Mouse (Mus musculus): ENCODE results near the gene Fmo4.
"Not testable (repeated sequence)": the region's sequence is repeated elsewhere in the genome, so short reads cannot be mapped to it uniquely, and the experiment has no call there.

Gene Fmo4

GRCm38 (mm10) chr1:162792306-162793044 is 21.3 kb downstream of the Fmo4 start:
- DNase-seq (ENCODE audit: low read depth, low spot score), result no peak

GRCm38 (mm10) chr1:162785222-162785621 is 28.6 kb downstream of the Fmo4 start:
- no peak for DNase-seq (ENCODE audit: low read depth, low spot score)

GRCm38 (mm10) chr1:162783669-162784248 is 30.0 kb downstream of the Fmo4 start:
- DNase-seq (ENCODE audit: low read depth, low spot score), result no peak

GRCm38 (mm10) chr1:162781035-162781434 is 32.7 kb downstream of the Fmo4 start:
- DNase-seq (ENCODE audit: low read depth, low spot score), result not testable (repeated sequence)

GRCm38 (mm10) chr1:162777943-162778538 is 35.7 kb downstream of the Fmo4 start:
- DNase-seq (ENCODE audit: low read depth, low spot score), result no peak

GRCm38 (mm10) chr1:162773661-162774060 is 40.1 kb downstream of the Fmo4 start:
- peak; percentile 41 for DNase-seq (ENCODE audit: low read depth, low spot score)

GRCm38 (mm10) chr1:162771617-162772360 is 42.0 kb downstream of the Fmo4 start:
- no peak for DNase-seq (ENCODE audit: low read depth, low spot score)

- DNase-seq (ENCODE audit: low read depth, low spot score), result no peak
Observed at GRCm38 (mm10) chr1:162752009-162752408, 61.8 kb downstream of the Fmo4 start.

- no peak for DNase-seq (ENCODE audit: low read depth, low spot score)
Observed at GRCm38 (mm10) chr1:162749607-162750006, 64.2 kb downstream of the Fmo4 start.

- no peak for DNase-seq (ENCODE audit: low read depth, low spot score)
Observed at GRCm38 (mm10) chr1:162748761-162749160, 65.0 kb downstream of the Fmo4 start.

Data from CD4-positive, CD25-positive, alpha-beta regulatory T cell, adult 2 months (primary cell).